Mouse (Mus musculus): ENCODE results near the gene Lgr4.

DNA sequence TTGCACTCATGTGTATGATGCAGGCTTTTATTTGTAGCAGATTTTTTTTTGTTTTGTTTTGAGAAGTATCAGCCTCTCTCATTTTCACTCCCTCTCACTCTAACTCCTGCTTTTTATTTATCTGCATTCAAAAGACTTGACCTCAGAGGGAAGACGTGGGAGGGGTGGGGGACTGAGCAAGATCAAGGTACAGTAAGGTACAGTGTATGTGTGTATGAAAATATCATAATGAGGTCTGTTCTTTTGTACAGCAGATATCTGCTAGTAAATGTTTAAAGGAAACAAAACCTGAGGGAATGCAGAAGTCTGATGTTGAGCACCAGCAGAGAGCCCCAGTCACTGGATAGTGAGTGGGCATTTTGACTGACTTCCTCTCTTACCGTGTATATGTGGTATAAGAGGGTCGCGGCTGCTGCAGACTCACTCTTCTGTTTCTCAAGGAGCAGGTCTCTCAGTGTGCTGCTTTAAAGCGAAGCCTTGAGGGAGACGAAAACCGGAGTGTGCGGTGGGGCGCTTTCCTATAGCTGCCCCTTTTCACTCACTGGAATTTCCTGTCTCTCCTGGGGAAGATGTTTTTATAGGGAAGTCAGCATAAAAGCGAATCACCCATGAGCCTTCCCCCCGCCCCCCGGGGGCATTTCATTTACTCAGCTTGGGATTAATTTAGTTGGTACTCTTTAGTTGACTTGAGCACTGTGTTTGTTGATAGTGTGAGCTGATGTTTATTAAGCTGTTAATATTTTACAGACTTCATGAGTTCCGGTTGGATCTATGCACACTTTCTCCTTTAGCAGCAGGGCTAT, 14.7 kb downstream of the Lgr4 start:
- no peak for TF ChIP-seq GATA1 (IDR thresholded peaks at IDR 0.05; ENCODE audit: low read length)
- TF ChIP-seq TAL1 (IDR thresholded peaks at IDR 0.05; ENCODE audit: low read length) = no peak
